Mouse (Mus musculus) right cerebral cortex, postnatal 10 days (tissue): Measurements from ENCODE around the gene Ucp3.

ENCODE experiments used
- DNase-seq, 2 experiments: peaks; one replicate each; pipeline ENCODE4 v3.0.0; 2021; ENCODE audit warnings: low spot score in 2 of 2

The Ucp3 gene

GRCm38 (mm10) chr7:100472777-100473176 is at the start of gene Ucp3:
Ucp3 (plus strand) TSS chr7:100472990.
- DNase-seq: no peak

- no peak for DNase-seq
Measured at GRCm38 (mm10) chr7:100425795-100426194, 47.0 kb upstream of the Ucp3 start.

- DNase-seq: peak; percentile 59 to 72
Measured at GRCm38 (mm10) chr7:100429102-100429501, 43.7 kb upstream of the Ucp3 start.

- peak; percentile 22 to 31 for DNase-seq
Measured at GRCm38 (mm10) chr7:100429911-100430310, 42.9 kb upstream of the Ucp3 start.

GRCm38 (mm10) chr7:100431103-100431502 is 41.7 kb upstream of the Ucp3 start:
- DNase-seq: peak; percentile 48 to 62

- DNase-seq: no peak
Measured at GRCm38 (mm10) chr7:100433295-100433694, 39.5 kb upstream of the Ucp3 start.

- DNase-seq: no peak
Measured at GRCm38 (mm10) chr7:100443728-100444127, 29.1 kb upstream of the Ucp3 start.

- no peak for DNase-seq
Measured at GRCm38 (mm10) chr7:100446271-100446670, 26.5 kb upstream of the Ucp3 start.

GRCm38 (mm10) chr7:100448530-100448929 is 24.3 kb upstream of the Ucp3 start:
- DNase-seq: no peak

GRCm38 (mm10) chr7:100448985-100449384 is 23.8 kb upstream of the Ucp3 start:
- no peak for DNase-seq

- no peak for DNase-seq
Measured at GRCm38 (mm10) chr7:100458153-100458552, 14.6 kb upstream of the Ucp3 start.

GRCm38 (mm10) chr7:100459862-100460261 is 12.9 kb upstream of the Ucp3 start:
- no peak for DNase-seq

- peak; percentile 71 to 74 for DNase-seq
Measured at GRCm38 (mm10) chr7:100461621-100462151, 11.1 kb upstream of the Ucp3 start.

- no peak for DNase-seq
Measured at GRCm38 (mm10) chr7:100463194-100463593, 9.6 kb upstream of the Ucp3 start.

- DNase-seq: no peak
Measured at GRCm38 (mm10) chr7:100463757-100464156, 9.0 kb upstream of the Ucp3 start.

GRCm38 (mm10) chr7:100464248-100464647 is 8.5 kb upstream of the Ucp3 start:
- DNase-seq: no peak

GRCm38 (mm10) chr7:100465248-100465647 is 7.5 kb upstream of the Ucp3 start:
- DNase-seq: no peak

- peak; percentile 43 for DNase-seq
Measured at GRCm38 (mm10) chr7:100465656-100466309, 7.0 kb upstream of the Ucp3 start.

GRCm38 (mm10) chr7:100466781-100467510 is 5.8 kb upstream of the Ucp3 start:
- no peak for DNase-seq

GRCm38 (mm10) chr7:100468761-100469160 is 4.0 kb upstream of the Ucp3 start:
- DNase-seq: no peak

GRCm38 (mm10) chr7:100469502-100469901 is 3.3 kb upstream of the Ucp3 start:
- DNase-seq: no peak

- DNase-seq: no peak
Measured at GRCm38 (mm10) chr7:100470796-100471406, 1.9 kb upstream of the Ucp3 start.

- no peak for DNase-seq
Measured at GRCm38 (mm10) chr7:100471407-100471797, 1.4 kb upstream of the Ucp3 start.
